Mouse (Mus musculus) adipocyte (in vitro differentiated cells): ENCODE results near the gene Ubtf.

Experiments
- DNase-seq: peaks from one replicate; pipeline ENCODE4 v3.0.0-alpha.2; 2016; ENCODE audit warnings: low spot score

Ubtf gene

GRCm38 (mm10) chr11:102263211-102263610 is 56.3 kb downstream of the Ubtf start:
- DNase-seq = no peak

- DNase-seq = no peak
These were observed 61.0 kb downstream of the Ubtf start for GRCm38 (mm10) chr11:102258521-102258920.

GRCm38 (mm10) chr11:102258095-102258494 is 61.4 kb downstream of the Ubtf start:
- DNase-seq = no peak

GRCm38 (mm10) chr11:102257514-102257913 is 62.0 kb downstream of the Ubtf start:
- no peak for DNase-seq
